Mouse (Mus musculus): ENCODE measurements at regions not wholly inside any gene's neighbourhood (a gene's known extent, or its start where the extent isn't known, plus 50 kb on each side); places are given as distances from the start of the nearest gene placed in this dataset.

DNA sequence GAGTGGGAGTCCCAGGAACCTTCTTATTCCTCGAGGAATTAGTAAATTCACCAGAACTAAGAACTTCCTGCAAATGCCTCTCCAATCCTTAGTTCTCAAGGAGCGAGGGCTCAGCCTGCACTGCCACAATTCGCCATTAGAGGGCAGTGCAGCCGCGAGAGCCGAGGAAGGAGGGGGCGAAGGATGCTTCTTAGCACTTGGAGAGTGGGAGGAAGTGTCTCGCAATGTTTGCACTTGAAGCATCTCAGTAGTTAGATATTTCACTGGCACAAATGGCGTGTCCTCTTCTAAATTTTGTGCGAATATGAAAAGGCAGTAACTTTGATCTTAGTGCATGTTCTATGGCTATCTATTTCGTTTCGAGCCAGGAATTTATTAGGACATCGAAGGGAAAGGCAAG, 59.0 kb upstream of the Slc30a5 start:
- no peaks in the 10 kb centered on the region for H3K27me3 ChIP-seq (ENCODE audit: control insufficient read depth, insufficient read depth, low read length)
- ATAC-seq (ENCODE audit: low FRiP score) (peak; percentile 76), DNase-seq (ENCODE audit: low spot score) (peak; percentile 93)
- no peaks in the 10 kb centered on the region for H3K9me3 ChIP-seq (ENCODE audit: control insufficient read depth, low read length)
- H3K9ac ChIP-seq = peak overlapping the region; percentile 32
- WGBS = 23% methylated on average over 13 of the region's 13 CpGs
- peak overlapping the region; percentile 17; the same call in 1 of the 2 replicates for H3K4me3 ChIP-seq (replicated peaks; ENCODE audit: low read length)
- peak overlapping the region; percentile 52 for H3K4me2 ChIP-seq (replicated peaks)
- peaks cover 12% of the 10 kb centered on the region for H3K4me1 ChIP-seq (replicated peaks; ENCODE audit: control insufficient read depth, insufficient read depth, low read length)
- peak overlapping the region; percentile 72 for H3K27ac ChIP-seq
- no peaks in the 10 kb centered on the region for H3K36me3 ChIP-seq (replicated peaks; ENCODE audit: control insufficient read depth, insufficient read depth)

DNA sequence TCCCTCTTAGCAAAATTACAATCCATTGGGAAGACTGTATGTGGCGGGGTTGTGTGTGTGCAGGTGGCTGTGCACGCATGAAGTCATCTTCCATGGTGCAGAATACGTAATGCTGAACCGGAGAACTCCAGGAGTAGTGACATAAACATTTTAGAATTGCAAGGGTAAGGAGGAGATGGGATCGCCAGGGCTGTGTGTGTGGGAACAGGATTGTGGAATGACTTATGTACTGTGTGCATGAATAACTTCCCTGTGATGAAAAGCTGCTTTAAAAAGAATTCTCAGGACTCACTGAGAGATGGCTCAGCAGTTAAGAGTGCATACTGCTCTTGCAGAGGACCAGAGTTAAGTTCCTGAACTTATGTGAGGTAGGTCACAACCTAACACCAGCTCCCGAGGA, 57.2 kb upstream of the Slc30a5 start:
- no peak overlapping the region for H3K9ac ChIP-seq
- no peaks in the 10 kb centered on the region for H3K27me3 ChIP-seq (ENCODE audit: control insufficient read depth, insufficient read depth, low read length)
- DNase-seq (ENCODE audit: low spot score) = no peak
- H3K27ac ChIP-seq = no peak overlapping the region
- H3K4me1 ChIP-seq (replicated peaks; ENCODE audit: control insufficient read depth, insufficient read depth, low read length) = peaks cover 12% of the 10 kb centered on the region
- no peak for ATAC-seq (ENCODE audit: low FRiP score)
- no peak overlapping the region for H3K4me3 ChIP-seq (replicated peaks; ENCODE audit: low read length)
- H3K4me2 ChIP-seq (replicated peaks) = no peak overlapping the region
- H3K36me3 ChIP-seq (replicated peaks; ENCODE audit: control insufficient read depth, insufficient read depth) = no peaks in the 10 kb centered on the region
- 82% methylated on average over 6 of the region's 6 CpGs for WGBS
- no peaks in the 10 kb centered on the region for H3K9me3 ChIP-seq (ENCODE audit: control insufficient read depth, low read length)

DNA sequence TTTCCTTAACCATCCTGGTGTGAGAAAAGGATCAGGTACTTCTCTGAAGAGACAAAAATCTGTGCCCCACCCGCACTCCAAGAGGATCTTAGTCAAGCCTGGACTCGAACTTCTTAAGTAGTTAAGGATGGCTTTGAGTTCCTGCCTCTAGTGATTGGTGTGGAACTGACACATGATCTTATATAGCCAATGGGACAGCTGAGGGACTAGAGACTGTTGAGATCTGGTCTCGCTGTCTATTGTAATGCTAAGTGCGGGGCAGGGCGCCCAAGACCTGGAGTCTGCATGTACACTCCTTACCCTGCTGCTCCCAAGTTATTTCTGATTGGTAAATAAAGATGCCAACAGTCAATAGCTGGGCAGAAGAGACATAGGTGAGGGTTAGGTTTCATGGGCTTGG, 55.3 kb upstream of the Slc30a5 start:
- Histone ChIP-seq H3K27ac (no peak overlapping the region), H3K9me3 (ENCODE audit: control insufficient read depth, low read length) (no peaks in the 10 kb centered on the region), H3K4me2 (replicated peaks) (no peak overlapping the region), H3K27me3 (ENCODE audit: control insufficient read depth, insufficient read depth, low read length) (no peaks in the 10 kb centered on the region), H3K4me1 (replicated peaks; ENCODE audit: control insufficient read depth, insufficient read depth, low read length) (peaks cover 11% of the 10 kb centered on the region), H3K4me3 (replicated peaks; ENCODE audit: low read length) (no peak overlapping the region), H3K36me3 (replicated peaks; ENCODE audit: control insufficient read depth, insufficient read depth) (no peaks in the 10 kb centered on the region), H3K9ac (no peak overlapping the region)
- DNase-seq (ENCODE audit: low spot score) (no peak), ATAC-seq (ENCODE audit: low FRiP score) (no peak)
- WGBS = 84% methylated on average over 5 of the region's 5 CpGs

DNA sequence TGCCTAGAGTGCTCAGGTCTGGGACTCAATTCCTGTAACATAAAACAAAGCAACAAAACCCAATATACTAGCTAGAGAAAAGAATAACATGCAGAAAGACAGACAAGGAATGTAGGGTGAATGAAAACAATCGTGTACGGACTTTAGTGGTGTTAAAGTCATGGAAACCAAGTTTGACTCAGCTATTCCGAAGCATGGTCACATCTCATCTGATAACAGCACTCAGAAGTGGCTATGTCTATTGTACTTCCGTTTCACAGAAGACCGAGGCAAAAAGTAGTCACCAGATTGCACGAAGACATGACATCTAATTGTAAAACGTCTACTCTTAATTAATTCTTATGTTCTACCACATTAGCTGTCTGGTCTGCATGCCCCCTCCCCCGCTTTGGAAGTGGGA, 50.5 kb upstream of the Slc30a5 start:
- Histone ChIP-seq H3K4me3 (replicated peaks; ENCODE audit: low read length) (no peak overlapping the region), H3K4me1 (replicated peaks; ENCODE audit: control insufficient read depth, insufficient read depth, low read length) (no peaks in the 10 kb centered on the region), H3K27ac (no peak overlapping the region), H3K36me3 (replicated peaks; ENCODE audit: control insufficient read depth, insufficient read depth) (no peaks in the 10 kb centered on the region), H3K4me2 (replicated peaks) (no peak overlapping the region), H3K9ac (no peak overlapping the region), H3K27me3 (ENCODE audit: control insufficient read depth, insufficient read depth, low read length) (no peaks in the 10 kb centered on the region), H3K9me3 (ENCODE audit: control insufficient read depth, low read length) (no peaks in the 10 kb centered on the region)
- WGBS = 83% methylated on average over 8 of the region's 8 CpGs
- ATAC-seq (ENCODE audit: low FRiP score) = no peak
- no peak for DNase-seq (ENCODE audit: low spot score)
